Mouse (Mus musculus) naive thymus-derived CD4-positive, alpha-beta T cell, adult 5 months (primary cell): ENCODE measurements around the gene Fus. TPM values are rescaled to one million over a fixed set of nuclear protein-coding genes. Genes with fewer than 3 reads are reported as not detected.

Experiments
- polyA plus RNA-seq: library from polyadenylated mRNA; unstranded; fragments of 100-300 nt; shearing (Covaris generic); gene quantifications from one replicate; pipeline ENCODE4 v1.2.1, GENCODE M21; 2017

Gene Fus
- 242 TPM for polyA plus RNA-seq

DNA sequence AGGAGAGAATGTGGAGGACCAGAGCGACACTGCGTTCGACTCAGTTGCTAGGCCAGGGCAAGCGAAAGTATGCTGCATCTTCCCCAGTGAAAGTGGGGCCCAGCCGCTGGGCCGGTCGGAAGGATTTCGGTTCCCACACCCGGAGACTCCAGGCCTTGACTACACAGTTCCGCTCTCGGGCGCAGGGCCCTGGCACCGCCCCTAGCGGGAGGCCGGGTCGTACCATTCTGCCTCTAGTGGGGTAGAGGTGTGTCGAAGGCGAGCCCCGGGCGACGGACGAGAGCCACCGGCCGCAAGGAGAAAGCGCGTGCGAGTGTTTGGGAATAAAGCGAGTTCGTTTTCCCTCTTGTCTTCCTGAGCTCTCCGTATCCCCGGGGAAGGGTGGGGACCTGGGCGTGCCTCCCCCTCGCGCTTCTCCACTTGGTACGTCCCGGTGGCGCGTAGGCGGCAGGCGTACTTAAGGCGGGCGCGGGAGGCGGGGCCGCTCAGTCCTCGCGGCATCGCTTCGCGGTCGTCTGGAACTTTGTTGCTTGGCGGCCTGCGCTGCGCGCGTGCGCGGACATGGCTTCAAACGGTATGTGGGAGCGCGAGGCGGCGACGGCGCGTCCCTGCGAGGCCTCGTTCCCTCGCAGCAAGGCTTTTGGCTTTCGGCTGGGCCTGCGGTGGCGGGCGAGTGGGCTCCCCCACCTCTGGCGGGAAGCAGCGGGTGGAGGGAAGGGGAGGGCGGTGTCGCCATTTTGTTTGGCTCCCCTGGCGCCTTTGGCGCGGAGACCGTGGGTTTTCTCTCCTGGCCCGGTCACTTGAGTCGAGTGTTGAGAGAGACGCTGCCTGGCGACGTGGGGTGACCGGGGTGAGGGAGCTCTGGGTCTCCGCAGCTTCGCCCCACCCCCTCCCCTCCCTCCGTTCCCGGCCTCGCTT, at the start of gene Fus:
Gene Fus, plus strand, starts transcription at position 454 of the 918 bp plus-strand sequence.

DNA sequence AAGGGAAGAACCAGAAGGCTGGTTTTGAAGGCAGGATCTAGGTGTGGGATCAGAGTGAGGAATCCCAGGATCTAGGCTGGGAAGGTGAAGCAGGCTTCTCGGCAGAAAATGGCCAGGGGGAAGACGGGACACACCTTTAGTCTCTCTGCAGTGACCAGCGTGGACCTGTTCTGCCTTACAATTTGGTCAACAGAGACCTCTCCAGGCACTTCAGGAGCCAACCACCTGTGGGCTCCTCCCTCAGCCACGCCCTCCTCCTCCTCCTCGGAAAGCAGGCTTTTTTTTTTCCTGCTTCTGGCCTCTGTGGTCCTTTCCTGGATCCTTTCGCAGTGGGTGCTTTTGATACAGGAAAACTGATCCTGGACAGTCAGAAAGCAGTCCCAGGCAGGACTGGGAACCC, 37.3 kb upstream of the Fus start, which contains the start of gene Prss8:
Gene Prss8, minus strand, starts transcription at position 182 of the 400 bp plus-strand sequence.

DNA sequence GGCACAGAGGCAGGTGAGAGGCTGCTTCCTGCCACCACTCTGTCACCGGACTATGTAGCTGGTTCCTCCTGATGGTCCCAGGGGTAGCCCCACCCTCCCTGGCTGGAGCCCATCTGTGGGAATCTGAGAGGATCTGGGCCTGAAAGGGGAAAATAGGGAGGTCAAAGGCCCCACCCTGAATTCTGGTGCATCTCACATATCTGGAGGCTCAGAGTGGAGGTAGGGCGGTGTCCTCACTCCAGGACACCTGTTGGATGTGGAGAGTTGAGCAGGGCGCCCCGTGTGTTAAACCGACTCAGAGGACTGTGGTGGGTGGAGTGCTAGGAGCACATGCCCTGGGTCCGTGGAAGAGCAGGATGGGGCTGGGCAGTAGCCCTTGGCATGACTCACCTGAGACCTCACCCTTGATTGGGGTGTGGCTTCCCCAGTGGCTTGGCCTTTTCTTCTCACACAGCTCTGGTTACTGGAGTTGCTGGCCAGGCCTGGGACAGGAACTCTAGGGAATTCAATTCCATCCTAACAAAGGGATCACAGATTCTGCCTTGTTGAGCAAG, 20.7 kb upstream of the Fus start, which contains the start of gene Prss36:
Gene Prss36, minus strand, starts transcription at position 256 of the 554 bp plus-strand sequence.

DNA sequence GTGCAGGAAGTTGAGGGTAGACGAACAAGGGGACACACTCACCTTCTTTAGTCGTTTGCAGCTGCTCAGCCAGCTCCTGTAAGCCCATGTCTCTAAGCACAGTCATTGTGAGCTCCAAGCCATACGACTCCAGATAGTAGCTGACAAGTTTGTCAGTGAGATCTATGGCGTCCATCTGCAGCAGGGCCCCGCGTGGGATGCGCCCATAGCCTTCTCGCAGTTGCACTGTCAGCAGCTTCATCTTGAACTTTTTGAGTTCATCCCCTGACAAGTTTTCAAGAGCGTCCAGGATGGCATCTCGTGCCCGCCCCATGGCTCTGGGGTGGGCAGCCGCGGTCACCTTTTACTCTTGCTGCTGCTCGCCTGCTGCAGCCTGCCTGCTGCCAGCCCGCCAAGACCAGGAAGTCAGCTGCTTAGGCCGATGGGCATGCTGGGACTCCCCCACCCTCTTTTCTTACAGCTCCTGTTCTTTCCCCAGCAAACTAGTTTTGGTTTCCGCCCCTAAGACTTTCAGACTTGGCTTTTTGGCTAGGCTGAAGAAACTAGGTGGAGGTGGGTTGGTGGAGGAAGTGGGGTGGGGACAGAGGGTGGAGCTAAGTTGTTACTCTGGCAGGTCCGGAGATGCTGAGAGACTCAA, 26.2 kb downstream of the Fus start, which contains the start of gene Pycard:
Gene Pycard, minus strand, starts transcription at position 527 of the 637 bp plus-strand sequence.

GRCm38 (mm10) chr7:128003688-128004087, 36.4 kb downstream of the Fus start, which contains the start of gene Trim72:
Gene Trim72, plus strand, starts transcription at chr7:128003949.

Other genes with a start within 250 kb of the Fus start
- not detected for gene Ctf2, start 235.3 kb upstream of the Fus start, polyA plus RNA-seq
- gene Fbxl19, start 222.9 kb upstream of the Fus start, polyA plus RNA-seq, result 0.65 TPM
- 3.5 TPM for gene Orai3, start 197.6 kb upstream of the Fus start, polyA plus RNA-seq
- gene Setd1a, start 190.8 kb upstream of the Fus start, polyA plus RNA-seq, result 4.3 TPM
- not detected for gene Gm49388, start 181.8 kb upstream of the Fus start, polyA plus RNA-seq
- 0.75 TPM for gene Hsd3b7, start 166.9 kb upstream of the Fus start, polyA plus RNA-seq
- gene Stx4a, start 143.2 kb upstream of the Fus start, polyA plus RNA-seq, result 122 TPM
- gene Stx1b, start 142.9 kb upstream of the Fus start, polyA plus RNA-seq, result not detected
- 30.0 TPM for gene Zfp646, start 91.2 kb upstream of the Fus start, polyA plus RNA-seq
- 13.1 TPM for gene Zfp668, start 90.6 kb upstream of the Fus start, polyA plus RNA-seq
- gene Prss53, start 76.5 kb upstream of the Fus start, polyA plus RNA-seq, result 0.73 TPM
- not detected for gene Gm21974, start 72.0 kb upstream of the Fus start, polyA plus RNA-seq
- 33.6 TPM for gene Vkorc1, start 71.8 kb upstream of the Fus start, polyA plus RNA-seq
- gene Bckdk, start 63.4 kb upstream of the Fus start, polyA plus RNA-seq, result 37.3 TPM
- 39.5 TPM for gene Kat8, start 54.9 kb upstream of the Fus start, polyA plus RNA-seq
- gene Prss8, start 37.4 kb upstream of the Fus start, polyA plus RNA-seq, result not detected
- 1.7 TPM for gene Prss36, start 20.7 kb upstream of the Fus start, polyA plus RNA-seq
- gene Pycard, start 26.4 kb downstream of the Fus start, polyA plus RNA-seq, result 94.8 TPM
- gene Trim72, start 36.5 kb downstream of the Fus start, polyA plus RNA-seq, result not detected
- 2.0 TPM for gene Itgam, start 95.2 kb downstream of the Fus start, polyA plus RNA-seq
- gene Gm49368, start 95.2 kb downstream of the Fus start, polyA plus RNA-seq, result not detected
- gene Itgax, start 162.1 kb downstream of the Fus start, polyA plus RNA-seq, result not detected
- gene Itgad, start 186.9 kb downstream of the Fus start, polyA plus RNA-seq, result 0.20 TPM
- gene Cox6a2, start 238.9 kb downstream of the Fus start, polyA plus RNA-seq, result not detected